Mouse (Mus musculus) spleen, adult 18-20 months (tissue): ENCODE results near the gene Cstl1.
"Not testable (repeated sequence)": the region's sequence is repeated elsewhere in the genome, so short reads cannot be mapped to it uniquely, and the experiment has no call there.

Experiments used
- DNase-seq, 2 experiments: peaks; one replicate each; pipeline ENCODE4 v3.0.0; 2022; ENCODE audit warnings: mixed read lengths in 2 of 2

The Cstl1 gene

DNA sequence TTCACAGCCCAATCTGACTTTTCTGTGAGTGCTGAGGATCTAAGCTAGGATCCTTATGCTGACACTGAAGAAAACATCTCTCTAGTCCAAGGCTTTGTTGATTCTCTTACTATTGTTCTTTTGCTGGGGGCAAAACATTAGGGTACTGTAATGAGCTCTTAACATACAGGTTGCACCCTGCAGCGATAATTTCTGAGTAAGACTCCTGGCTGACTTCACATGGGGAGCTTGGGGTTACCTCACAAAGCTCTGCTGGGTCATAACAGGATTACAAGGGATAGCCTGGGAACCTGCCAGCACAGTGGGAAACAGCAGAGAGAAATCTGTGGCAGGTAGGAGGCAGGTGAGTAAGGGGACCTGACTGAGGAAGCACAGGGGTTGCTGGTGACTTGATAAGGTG is at the start of gene Cstl1:
TSS of gene Cstl1 (plus strand) at position 301 of the 400 bp plus-strand sequence.
- DNase-seq, result no peak

DNA sequence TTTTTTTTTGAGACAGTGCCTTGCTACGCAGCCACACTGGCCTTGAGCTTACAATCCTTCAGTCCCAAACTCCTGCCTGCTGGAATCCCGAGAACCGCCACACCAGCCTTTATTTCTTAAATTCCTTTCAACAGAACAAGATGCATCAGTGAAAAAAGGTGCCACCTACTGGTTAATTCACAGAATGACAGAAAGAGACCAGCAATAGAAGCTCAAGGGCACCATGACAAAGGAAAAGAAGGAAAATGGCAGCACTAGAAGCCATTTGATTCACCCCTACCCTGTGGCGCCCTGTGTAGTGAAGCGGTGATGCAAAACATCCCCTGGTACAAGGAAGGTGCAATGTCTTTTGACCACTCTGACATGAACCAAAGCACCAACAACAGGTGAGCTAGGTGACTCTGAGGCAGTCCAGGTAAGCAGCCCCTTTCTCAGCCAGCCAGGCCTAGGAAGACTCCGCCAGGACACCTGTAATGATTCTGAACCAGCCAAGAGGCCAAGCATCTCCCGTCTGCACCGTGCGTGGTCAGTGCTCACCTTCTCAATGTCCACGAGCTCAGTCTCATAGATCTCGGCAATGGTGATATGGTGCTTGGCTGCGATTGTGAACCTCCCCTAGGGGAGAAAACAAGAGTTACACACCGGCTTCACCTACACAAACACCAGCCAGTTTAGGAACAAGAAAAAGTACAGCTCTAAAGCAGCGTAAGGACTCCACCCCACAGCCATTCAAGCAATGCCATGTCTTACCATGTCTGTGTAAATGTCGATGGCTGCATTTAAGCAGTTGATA is 43.6 kb upstream of the Cstl1 start:
- no peak for DNase-seq

- no peak for DNase-seq
Measured at GRCm38 (mm10) chr2:148707202-148707530, 43.0 kb upstream of the Cstl1 start.

GRCm38 (mm10) chr2:148712326-148712725 is 37.8 kb upstream of the Cstl1 start:
- DNase-seq, result no peak

DNA sequence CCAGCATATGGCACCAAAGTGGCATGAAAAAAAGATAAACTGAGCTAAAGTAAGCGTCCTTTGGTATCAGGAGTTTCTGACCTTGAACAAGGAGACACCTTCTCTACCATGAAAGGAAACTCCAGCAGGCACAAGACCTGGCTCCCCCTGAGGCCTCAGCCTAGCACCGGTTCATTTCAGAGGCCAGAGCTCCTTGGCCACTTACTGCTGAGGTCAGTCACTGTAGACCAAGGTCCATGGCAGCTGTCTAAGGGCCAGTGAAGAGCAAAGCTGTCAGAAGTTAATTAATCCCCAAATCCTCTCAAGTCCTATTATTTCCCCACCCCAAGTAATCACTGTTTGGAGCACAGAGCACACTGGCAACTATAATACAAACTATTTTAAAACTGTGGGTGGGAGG is 33.1 kb upstream of the Cstl1 start:
- DNase-seq, result no peak

DNA sequence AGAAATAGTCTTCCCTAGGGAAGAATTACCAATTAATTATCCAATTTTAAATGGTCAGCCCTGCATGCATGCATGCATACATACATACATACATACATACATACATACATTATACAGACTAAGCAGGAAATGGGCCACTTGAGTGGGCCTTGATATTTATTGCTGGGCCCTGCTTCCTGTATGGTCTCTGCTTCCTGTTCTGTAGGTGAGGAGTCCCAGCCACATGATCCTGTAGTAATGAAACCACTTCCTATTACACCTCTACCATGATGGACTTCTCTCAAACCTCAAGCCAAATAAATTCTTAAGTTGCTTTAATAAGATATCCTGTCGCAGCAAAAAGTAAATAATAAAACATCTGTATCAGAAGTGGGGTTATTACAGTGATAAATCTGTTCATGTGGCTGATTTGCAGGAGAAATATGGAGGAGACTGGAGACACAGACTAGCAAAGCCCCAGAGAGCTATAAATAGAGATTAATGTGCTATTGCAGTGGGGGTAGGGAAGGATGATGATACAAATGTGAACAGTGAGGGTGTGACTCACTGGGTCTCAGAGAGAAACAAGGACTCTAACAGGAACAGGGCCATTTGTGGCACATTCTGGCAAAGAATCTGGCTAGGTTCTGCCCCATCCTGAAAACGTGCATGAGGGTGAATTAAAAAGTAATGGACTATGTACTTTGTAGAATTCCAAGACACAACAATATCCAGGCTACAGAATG is 30.7 kb upstream of the Cstl1 start:
- DNase-seq, result no peak

DNA sequence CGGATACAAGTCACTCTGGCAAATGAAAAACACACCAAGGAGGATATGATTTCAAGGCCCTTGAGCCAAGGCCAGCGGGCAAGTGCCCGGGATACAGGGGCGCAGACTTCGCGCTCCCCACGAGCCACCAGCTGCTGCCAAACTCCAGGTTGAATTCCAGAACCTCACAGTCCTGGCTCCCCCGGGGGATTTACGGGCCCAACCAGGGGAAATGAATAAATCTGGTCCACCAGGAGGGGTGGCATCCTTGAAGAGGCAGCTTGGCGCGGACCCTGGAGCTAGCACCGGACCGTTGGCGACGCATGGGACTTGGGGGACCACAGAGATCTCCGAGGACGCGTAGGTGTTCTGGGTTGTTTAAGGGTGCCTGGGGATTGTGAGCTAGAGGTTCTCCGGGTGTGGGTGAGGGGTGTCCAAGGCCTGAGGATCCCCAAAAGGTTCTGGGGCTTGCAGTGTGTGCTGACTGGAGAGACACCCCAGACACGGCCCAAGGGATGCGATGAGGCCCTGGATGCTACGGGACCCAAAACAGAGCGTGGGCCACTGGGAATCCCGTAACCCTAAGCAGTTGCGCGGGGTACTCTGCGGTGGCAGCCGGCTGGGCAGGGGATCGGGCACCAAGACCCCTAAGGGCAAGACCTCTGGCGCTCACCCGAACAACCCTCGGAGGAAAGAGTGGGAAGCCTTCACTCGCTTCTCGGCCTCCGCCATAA is 18.4 kb upstream of the Cstl1 start:
- DNase-seq, result no peak

GRCm38 (mm10) chr2:148732327-148733000 is 17.7 kb upstream of the Cstl1 start, which contains the start of gene Napb:
Gene Napb, minus strand, starts transcription at chr2:148732467.
- peak; percentile 59 to 66 for DNase-seq

DNA sequence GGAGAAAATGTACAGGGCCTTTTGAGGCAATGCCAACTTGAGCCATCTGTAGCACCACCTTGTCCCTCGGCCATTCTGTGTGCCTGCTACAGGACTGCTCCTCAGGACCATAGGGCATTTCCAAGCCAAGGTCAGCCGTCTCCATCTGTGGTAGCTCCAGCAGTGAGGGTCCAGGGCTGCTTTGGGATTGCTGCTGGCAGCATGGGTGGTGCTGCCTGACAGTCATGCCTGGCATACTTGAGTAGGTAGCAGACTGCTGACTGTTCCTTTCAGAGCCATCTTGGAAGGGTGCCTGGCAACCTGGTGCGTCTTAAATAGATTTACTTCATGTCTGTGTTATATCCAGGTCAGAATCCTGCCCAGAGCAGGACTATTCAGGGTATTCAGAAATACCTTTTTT is 7.2 kb upstream of the Cstl1 start:
- no peak for DNase-seq

DNA sequence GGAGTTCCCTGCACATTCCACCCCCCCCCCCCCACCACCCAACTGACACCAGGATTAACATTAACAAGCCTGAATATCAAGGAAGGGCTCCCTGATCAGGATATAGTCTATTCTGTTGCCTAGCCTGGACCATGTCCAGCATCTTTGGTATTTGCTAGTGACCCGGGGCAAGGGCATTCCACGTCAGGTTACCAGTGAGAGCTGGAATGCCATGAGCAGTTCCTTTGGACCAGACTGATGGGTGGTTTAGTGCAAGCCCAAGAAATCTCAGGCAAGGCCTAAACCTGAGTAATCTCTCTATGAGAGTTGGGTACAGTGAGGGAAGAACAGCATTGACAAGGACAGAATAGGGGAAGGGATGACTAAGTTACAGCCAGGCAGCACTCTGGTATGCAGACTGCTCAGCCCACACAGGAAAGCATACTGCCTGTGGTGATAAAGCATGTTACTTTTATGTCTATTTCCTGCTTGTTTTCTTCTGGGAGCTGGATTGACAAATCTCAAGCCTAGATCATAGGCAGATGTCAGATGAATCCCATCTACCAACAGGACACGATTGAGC is 6.2 kb upstream of the Cstl1 start:
- DNase-seq, result no peak

DNA sequence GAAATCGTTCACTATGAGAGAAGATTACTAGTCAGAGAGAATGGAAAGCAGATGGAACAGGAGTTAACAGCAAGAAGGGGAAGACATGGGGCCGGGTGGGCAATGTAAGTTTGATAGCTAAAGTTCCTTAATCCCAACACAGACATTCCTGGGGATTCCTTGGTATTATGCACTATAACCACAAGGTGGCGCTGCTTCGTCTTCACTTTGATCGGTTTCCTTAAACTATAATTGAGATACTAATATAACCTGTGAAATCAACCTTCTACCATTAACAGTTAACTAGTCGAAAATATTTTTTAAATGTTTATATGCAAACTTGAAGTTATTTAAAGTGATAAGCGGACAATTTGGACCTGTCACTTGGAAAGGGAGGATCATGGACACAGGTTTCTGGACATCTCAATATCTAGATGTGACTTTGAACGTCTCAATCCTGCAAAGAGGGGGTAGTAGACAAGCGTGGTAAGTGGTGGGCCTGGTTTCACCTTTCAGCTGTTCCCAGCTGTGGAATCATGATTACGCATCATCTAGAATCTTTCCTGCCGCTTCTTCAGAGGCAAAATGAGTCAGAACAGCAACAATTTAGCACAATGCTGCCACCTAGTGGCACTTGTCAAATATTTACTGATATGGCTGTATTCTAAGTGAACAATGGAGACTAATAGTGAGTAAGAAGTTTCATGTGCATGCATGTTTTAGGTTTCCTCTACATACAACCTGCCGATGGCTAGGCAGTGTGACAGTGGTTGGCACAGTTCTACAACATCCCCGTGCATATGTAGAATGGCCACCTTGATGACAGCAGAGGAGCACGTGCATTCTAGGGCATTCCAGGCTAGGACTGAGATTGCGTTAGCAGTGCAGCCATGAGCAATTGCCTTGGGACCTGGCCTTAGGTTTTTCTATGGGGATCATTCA is 2.0 kb downstream of the Cstl1 start:
- DNase-seq, result peak in 1 of 2 experiments; percentile 62

- DNase-seq, result no peak
Measured at GRCm38 (mm10) chr2:148754310-148754846, 4.2 kb downstream of the Cstl1 start.

DNA sequence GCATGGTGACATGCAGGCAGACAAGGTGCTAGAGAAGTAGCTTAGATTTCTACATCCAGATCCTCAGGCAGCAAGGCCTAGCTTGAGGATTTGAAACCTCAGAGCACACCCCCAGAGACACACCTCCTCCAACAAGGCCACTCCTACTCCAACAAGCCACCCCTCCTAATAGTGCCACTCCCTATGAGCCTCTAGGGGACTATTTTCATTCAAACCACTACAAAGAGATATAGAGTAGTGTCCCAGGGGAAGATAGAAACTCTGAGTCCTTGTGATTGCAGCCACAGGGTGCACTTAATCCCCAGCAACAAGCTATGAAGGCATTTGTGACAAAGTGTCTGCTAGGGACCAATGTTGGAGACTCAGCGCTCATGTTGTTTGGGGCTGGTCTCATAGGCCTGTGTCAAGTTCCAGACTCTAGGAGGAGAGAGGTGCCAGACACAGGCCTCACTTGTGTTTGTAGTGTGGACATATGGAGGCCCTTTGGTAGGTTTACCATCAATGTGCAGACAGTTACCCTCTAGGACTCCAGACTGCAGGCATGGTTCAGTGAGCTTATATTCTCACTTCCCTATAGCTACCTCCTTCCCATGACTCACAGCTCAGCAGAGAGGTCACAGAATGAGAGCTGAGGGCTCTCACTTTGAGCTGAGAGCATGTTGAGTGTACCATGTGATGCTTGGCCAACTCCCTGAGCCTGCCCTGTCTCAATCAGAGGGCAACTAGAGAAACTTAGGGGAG is 13.7 kb downstream of the Cstl1 start:
- DNase-seq, result peak; percentile 33

GRCm38 (mm10) chr2:148771397-148771796 is 21.2 kb downstream of the Cstl1 start, which contains the start of gene Cst11:
Gene Cst11, minus strand, starts transcription at chr2:148771497.
- DNase-seq, result not testable (repeated sequence)

GRCm38 (mm10) chr2:148781709-148782108 is 31.6 kb downstream of the Cstl1 start, which contains the start of gene 8030411F24Rik:
Gene 8030411F24Rik, plus strand, starts transcription at chr2:148782009.
- DNase-seq, result no peak

GRCm38 (mm10) chr2:148789142-148789541 is 39.0 kb downstream of the Cstl1 start, which contains the start of gene Cst12:
Gene Cst12, plus strand, starts transcription at chr2:148789361.
- DNase-seq, result no peak

GRCm38 (mm10) chr2:148798485-148798884 is 48.3 kb downstream of the Cstl1 start, which contains the start of gene Cst8:
Gene Cst8, plus strand, starts transcription at chr2:148798785.
- no peak for DNase-seq

- no peak for DNase-seq
Measured at GRCm38 (mm10) chr2:148801491-148801921, 51.3 kb downstream of the Cstl1 start.
